Mouse (Mus musculus) kidney, embryonic 14.5 days (tissue): ENCODE data around the gene Tnn. TPM values are rescaled to one million over a fixed set of nuclear protein-coding genes. Genes with fewer than 3 reads are reported as not detected.

Experiments
- ATAC-seq: fragments of 200-750 bp; cut with Nextera tagmentation; 2 replicates; pipeline ENCODE4 v1.8.0; 2017; ENCODE audit warnings: moderate number of reproducible peaks, mild to moderate bottlenecking, moderate TSS enrichment, moderate library complexity; ENCODE audit not compliant: low FRiP score, low TSS enrichment
- H3K27ac ChIP-seq: fragments of 300-500 bp; sonication (generic); 2 replicates; pipeline ENCODE4 v1.5.1; 2014; ENCODE audit warnings: low read depth, mild to moderate bottlenecking, low read length, moderate library complexity, mixed read lengths
- H3K27me3 ChIP-seq: fragments of 300-500 bp; sonication (generic); 2 replicates; pipeline ENCODE4 v1.6.1; 2014; ENCODE audit warnings: mild to moderate bottlenecking, low read length; ENCODE audit not compliant: control insufficient read depth, insufficient read depth
- H3K36me3 ChIP-seq: fragments of 300-500 bp; sonication (generic); 2 replicates; pipeline ENCODE4 v1.6.1; 2014; ENCODE audit warnings: low read length, mixed read lengths; ENCODE audit not compliant: control insufficient read depth, insufficient read depth
- H3K4me1 ChIP-seq: fragments of 300-500 bp; sonication (generic); 2 replicates; pipeline ENCODE4 v1.6.1; 2014; ENCODE audit warnings: low read length, mixed read lengths; ENCODE audit not compliant: control insufficient read depth, insufficient read depth
- H3K4me2 ChIP-seq: fragments of 300-500 bp; sonication (generic); replicated peaks from 2 replicates; pipeline ENCODE4 v1.6.1; 2014; ENCODE audit warnings: low read depth, mild to moderate bottlenecking, low read length
- H3K4me3 ChIP-seq: fragments of 300-500 bp; sonication (generic); 2 replicates; pipeline ENCODE4 v1.5.1; 2014; ENCODE audit warnings: mild to moderate bottlenecking, low read length
- H3K9ac ChIP-seq: fragments of 300-500 bp; sonication (generic); 2 replicates; pipeline ENCODE4 v1.6.1; 2014; ENCODE audit warnings: low read depth, mild to moderate bottlenecking, low read length, moderate library complexity
- H3K9me3 ChIP-seq: fragments of 300-500 bp; sonication (generic); 2 replicates; pipeline ENCODE4 v1.6.1; 2016; ENCODE audit warnings: low read length; ENCODE audit not compliant: control insufficient read depth
- WGBS: fragments of 180-500 bp; shearing (Covaris S2); extraction: QIAGEN DNeasy Blood & Tissue Kit; methylation state at CpG from one replicate; pipeline ENCODE4 v1.1.7; 2014; 5-methylcytosine and 5-hydroxymethylcytosine counted together
- polyA plus RNA-seq: library from polyadenylated mRNA; unstranded; fragments of >200 nt; fragmentation: Nextera tagmentation; extraction: Ambion mirVana; gene quantifications from 2 replicates; pipeline ENCODE4 v1.2.1, GENCODE M21; 2014

Gene Tnn
- polyA plus RNA-seq, 1 experiment from 2014 or later: 0.28 TPM

DNA sequence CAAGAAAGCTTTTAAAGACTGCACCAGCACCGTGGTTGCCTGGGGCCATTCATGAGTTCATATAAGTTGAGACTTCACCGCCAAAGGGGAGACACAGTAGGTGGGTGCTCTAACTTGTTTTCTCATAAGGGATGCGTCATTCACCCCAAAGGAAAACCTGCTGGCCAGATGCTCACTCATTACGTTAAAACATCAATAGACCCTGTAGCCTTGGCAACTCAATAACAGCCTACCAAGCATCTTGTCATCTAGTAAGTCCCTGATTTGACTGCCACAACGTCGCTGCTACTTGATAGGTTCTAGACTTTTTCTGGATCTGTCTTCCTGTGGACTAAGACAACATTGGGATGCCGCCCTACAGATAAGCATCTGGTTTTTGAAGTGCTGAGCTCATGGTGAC is 111.0 kb downstream of the Tnn start:
- WGBS: 73% methylated on average over 7 of the region's 7 CpGs
- Histone ChIP-seq H3K4me3 (no peak overlapping the region), H3K36me3 (no peaks in the 10 kb centered on the region), H3K27me3 (no peaks in the 10 kb centered on the region), H3K9ac (no peak overlapping the region), H3K4me1 (peaks cover 5% of the 10 kb centered on the region; the same call in 1 of the 2 replicates), H3K9me3 (no peaks in the 10 kb centered on the region), H3K4me2 (no peak overlapping the region), H3K27ac (no peak overlapping the region)
- no peak; the same call in 1 of the 2 replicates for ATAC-seq

DNA sequence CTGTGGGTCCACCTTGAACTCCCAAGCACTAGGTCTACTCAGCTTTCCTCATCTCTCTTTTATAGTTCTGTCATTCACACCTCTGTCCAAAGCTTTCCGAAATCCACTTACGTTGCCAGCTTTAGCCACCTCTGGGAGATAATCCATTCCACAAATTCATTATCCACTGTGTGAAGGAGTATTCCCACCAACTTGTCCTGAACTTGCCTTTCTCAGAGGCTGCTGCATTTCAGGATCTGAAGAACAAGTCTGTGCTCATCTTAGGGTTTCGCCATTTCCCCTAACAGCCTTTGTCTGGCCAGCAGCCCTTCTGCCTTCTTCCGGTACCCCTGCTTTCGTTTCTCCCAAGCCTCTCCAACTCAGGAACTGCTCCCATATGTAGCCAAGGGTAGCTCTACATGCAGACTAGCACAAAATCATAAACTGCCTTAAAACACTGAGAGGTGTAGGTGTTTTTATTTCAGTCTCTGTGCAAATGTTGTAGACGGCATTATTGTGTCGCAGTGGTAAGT is 112.1 kb downstream of the Tnn start:
- H3K36me3 ChIP-seq: no peaks in the 10 kb centered on the region
- no peaks in the 10 kb centered on the region for H3K27me3 ChIP-seq
- 86% methylated on average over 7 of the region's 7 CpGs for WGBS
- no peak overlapping the region for H3K4me3 ChIP-seq
- no peak overlapping the region for H3K4me2 ChIP-seq
- no peaks in the 10 kb centered on the region for H3K9me3 ChIP-seq
- no peak overlapping the region for H3K9ac ChIP-seq
- no peak for ATAC-seq
- peaks cover 7% of the 10 kb centered on the region; the same call in 1 of the 2 replicates for H3K4me1 ChIP-seq
- no peak overlapping the region for H3K27ac ChIP-seq

DNA sequence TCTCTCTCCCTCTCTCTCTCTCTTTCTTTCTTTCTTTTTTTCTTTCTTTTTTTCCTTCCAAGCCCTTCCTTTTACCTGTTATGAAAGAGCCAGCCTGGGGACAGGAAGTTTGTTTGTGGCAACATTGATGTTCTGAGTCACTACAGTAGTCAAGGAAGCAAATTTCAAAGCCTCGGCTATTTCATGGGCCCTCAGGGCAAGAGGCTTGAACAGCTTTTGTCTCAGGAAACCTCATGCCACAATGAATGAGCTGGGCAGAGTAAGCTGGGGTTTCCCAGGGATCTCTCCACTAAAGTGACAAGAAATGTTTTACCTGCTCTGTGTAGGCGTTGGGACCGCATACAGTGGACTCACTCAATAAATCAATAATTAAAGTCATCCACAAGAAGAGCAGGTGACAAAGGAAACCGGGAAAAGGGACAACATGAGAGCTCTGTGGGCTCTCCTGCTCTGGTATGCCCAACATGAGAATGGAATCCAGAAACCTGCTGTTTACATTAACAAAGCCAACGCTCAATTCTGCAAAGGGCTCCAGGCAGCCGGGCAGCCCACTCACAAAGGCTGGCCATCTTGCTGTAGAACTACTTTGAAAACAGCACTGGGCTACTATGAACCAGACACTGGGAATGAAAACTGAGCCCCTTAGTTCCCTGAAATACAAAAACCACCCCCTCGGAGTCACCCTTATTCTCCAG is 113.3 kb downstream of the Tnn start:
- H3K27ac ChIP-seq: no peak overlapping the region
- 63% methylated on average over 7 of the region's 7 CpGs for WGBS

DNA sequence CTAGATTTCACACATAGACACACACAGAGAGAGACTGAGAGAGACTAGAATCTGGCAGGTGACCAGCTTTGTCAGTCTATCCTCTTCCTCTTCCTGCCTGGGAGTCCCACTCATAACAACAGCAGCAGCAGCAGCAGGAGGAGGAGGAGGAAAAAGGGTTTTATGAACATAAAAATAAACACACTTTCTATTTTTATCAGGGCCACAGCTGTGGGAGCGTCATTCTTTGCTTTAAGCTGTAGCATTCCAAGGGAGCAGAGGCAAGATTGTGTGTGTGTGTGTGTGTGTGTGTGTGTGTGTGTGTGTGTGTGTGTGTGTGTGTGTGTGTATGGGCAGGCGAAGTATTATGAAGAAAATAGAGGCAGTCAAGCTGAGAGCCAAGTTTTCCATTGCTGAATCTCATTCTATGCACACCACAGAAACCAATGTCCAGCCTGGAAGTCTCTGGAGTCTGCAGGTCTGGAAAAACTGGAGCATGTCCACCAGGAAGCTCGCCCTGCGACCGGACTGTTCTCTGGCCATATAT is 116.3 kb downstream of the Tnn start:
- Histone ChIP-seq H3K9me3 (no peaks in the 10 kb centered on the region), H3K27ac (no peak overlapping the region), H3K4me2 (no peak overlapping the region), H3K27me3 (no peaks in the 10 kb centered on the region), H3K9ac (no peak overlapping the region), H3K4me3 (no peak overlapping the region), H3K4me1 (peaks cover 4% of the 10 kb centered on the region; the same call in 1 of the 2 replicates), H3K36me3 (no peaks in the 10 kb centered on the region)
- 75% methylated on average over 5 of the region's 5 CpGs for WGBS
- ATAC-seq: no peak

More for the DNA sequence above, 113.3 kb downstream of the Tnn start:
- H3K4me3 ChIP-seq: no peak overlapping the region
- no peak overlapping the region for H3K4me2 ChIP-seq
- H3K9ac ChIP-seq: no peak overlapping the region
- H3K27me3 ChIP-seq: no peaks in the 10 kb centered on the region
- ATAC-seq: no peak
- H3K4me1 ChIP-seq: peaks cover 7% of the 10 kb centered on the region; the same call in 1 of the 2 replicates
- no peaks in the 10 kb centered on the region for H3K36me3 ChIP-seq
- no peaks in the 10 kb centered on the region for H3K9me3 ChIP-seq

DNA sequence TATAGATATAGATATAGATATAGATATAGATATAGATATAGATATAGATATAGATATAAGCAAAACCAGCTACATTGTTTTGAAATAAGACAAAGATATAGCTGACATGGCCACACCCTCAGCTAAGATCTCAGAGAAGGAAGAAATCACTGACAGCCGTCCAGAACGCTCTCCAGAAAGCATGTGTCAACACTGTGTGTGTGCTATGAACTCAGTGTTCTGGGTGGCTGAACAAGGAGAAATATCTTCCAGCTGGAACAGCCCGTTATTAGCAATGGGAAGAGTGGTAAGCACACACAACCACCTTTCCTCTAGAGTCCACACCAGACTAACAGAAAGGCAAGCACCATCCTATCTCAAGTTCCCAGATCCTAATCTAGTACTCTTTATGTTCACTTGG is 117.8 kb downstream of the Tnn start:
- H3K9ac ChIP-seq: no peak overlapping the region
- H3K4me3 ChIP-seq: no peak overlapping the region
- peaks cover 4% of the 10 kb centered on the region; the same call in 1 of the 2 replicates for H3K4me1 ChIP-seq
- no peak for ATAC-seq
- 41% methylated on average over 3 of the region's 3 CpGs for WGBS
- no peak overlapping the region for H3K27ac ChIP-seq
- no peaks in the 10 kb centered on the region for H3K27me3 ChIP-seq
- H3K9me3 ChIP-seq: no peaks in the 10 kb centered on the region
- H3K36me3 ChIP-seq: no peaks in the 10 kb centered on the region
- H3K4me2 ChIP-seq: no peak overlapping the region

Other genes starting within 250 kb of the Tnn start
- gene 4930523C07Rik, start 109.2 kb downstream of the Tnn start, polyA plus RNA-seq: 23.3 and 28.5 TPM in 2 replicates
- gene Mrps14, start 41.6 kb upstream of the Tnn start, polyA plus RNA-seq: 250 and 358 TPM in 2 replicates
- 252 and 302 TPM in 2 replicates for gene Cacybp, start 59.3 kb upstream of the Tnn start, polyA plus RNA-seq